Mouse (Mus musculus): ENCODE data around the gene Rpl14. TPM values are rescaled to one million over a fixed set of nuclear protein-coding genes. Genes with fewer than 3 reads are reported as not detected.

The Rpl14 gene
- total and polyA plus RNA-seq, 3 experiments = 1,081 to 2,026 (median 1,346) TPM

- H3K4me3 ChIP-seq (replicated peaks in 1 of 3; ENCODE audit: low read depth in 2 of 3, low read length in 2 of 3, poor library complexity in 1 of 3) = peak overlapping the region; percentile 88 to 98 (median 91)
- peak; percentile 93 for TF ChIP-seq CHD1 (IDR thresholded peaks at IDR 0.05; ENCODE audit: low read depth, low read length)
- TF ChIP-seq KAT2A (IDR thresholded peaks at IDR 0.05; ENCODE audit: insufficient replicate concordance, low read length) = 0 out of 2 replicates have a peak, but pooled peaks have one; percentile 30
- 0 out of 2 replicates have a peak, but pooled peaks have one; percentile 12 for TF ChIP-seq MXI1 (IDR thresholded peaks at IDR 0.05; ENCODE audit: low read depth, low read length)
- TF ChIP-seq ELF1 (IDR thresholded peaks at IDR 0.05; ENCODE audit: low read depth, low read length) = no peak
- TF ChIP-seq MYC (IDR thresholded peaks at IDR 0.05; ENCODE audit: low read depth, low read length) = no peak
- TF ChIP-seq UBTF (IDR thresholded peaks at IDR 0.05; ENCODE audit: low read depth, low read length) = peak; percentile 77; the same call in 1 of the 2 replicates
- TF ChIP-seq HCFC1 (IDR thresholded peaks at IDR 0.05; ENCODE audit: low read depth, low read length) = peak; percentile 5
- TF ChIP-seq NRF1 (IDR thresholded peaks at IDR 0.05; ENCODE audit: low read depth, low read length) = peak; percentile 80
- no peaks in the 10 kb centered on the region for H3K27me3 ChIP-seq (replicated peaks)
- H3K9me3 ChIP-seq (replicated peaks; ENCODE audit: low read length) = no peaks in the 10 kb centered on the region
- dilution Hi-C loops (cut with MboI; ENCODE audit: extremely low pct_ligation_motif_present, extremely low pct_unique_long_range_greater_than_20kb, low sequenced_read_pairs) (no loop called here), in situ Hi-C loops (cut with MboI; ENCODE audit: low pct_ligation_motif_present, low pct_unique_long_range_greater_than_20kb, low sequenced_read_pairs) (no loop called here)
- peaks cover 24% of the 10 kb centered on the region for H3K79me2 ChIP-seq (replicated peaks; ENCODE audit: control insufficient read depth, extremely low read depth, insufficient read depth, poor library complexity, severe bottlenecking)
- H3K4me2 ChIP-seq (ENCODE audit: insufficient read depth, low read depth, poor library complexity, severe bottlenecking) = peak overlapping the region; percentile 98
- peak overlapping the region; percentile 68 for H3K27ac ChIP-seq (ENCODE audit: insufficient read depth, low read depth)
- H3K36me3 ChIP-seq (replicated peaks in 1 of 2; ENCODE audit: control insufficient read depth in 1 of 2, insufficient read depth in 1 of 2, low read length in 1 of 2) = peaks cover 38 to 40% of the 10 kb centered on the region in 2 experiments
- DNase-seq (ENCODE audit: extremely low read depth) = no peak
- H3K4me1 ChIP-seq (ENCODE audit: control insufficient read depth in 1 of 2, insufficient read depth in 2 of 2) = peaks cover 8 to 40% of the 10 kb centered on the region in 2 experiments
- peak overlapping the region; percentile 99 for H3K9ac ChIP-seq (ENCODE audit: insufficient read depth, low read depth)
Measured at GRCm38 (mm10) chr9:120571593-120572385, 545 bp downstream of the Rpl14 start.

- Histone ChIP-seq H3K27me3 (replicated peaks) (no peaks in the 10 kb centered on the region), H3K4me2 (ENCODE audit: insufficient read depth, low read depth, poor library complexity, severe bottlenecking) (peak overlapping the region; percentile 79; the same call in 1 of the 2 replicates), H3K27ac (ENCODE audit: insufficient read depth, low read depth) (peak overlapping the region; percentile 53; the same call in 1 of the 2 replicates), H3K9me3 (replicated peaks; ENCODE audit: low read length) (no peaks in the 10 kb centered on the region), H3K4me3 (replicated peaks in 1 of 3; ENCODE audit: low read depth in 2 of 3, low read length in 2 of 3, poor library complexity in 1 of 3) (no peak overlapping the region), H3K9ac (ENCODE audit: insufficient read depth, low read depth) (no peak overlapping the region), H3K79me2 (replicated peaks; ENCODE audit: control insufficient read depth, extremely low read depth, insufficient read depth, poor library complexity, severe bottlenecking) (peaks cover 24% of the 10 kb centered on the region), H3K36me3 (replicated peaks in 1 of 2; ENCODE audit: control insufficient read depth in 1 of 2, insufficient read depth in 1 of 2, low read length in 1 of 2) (peaks cover 38 to 40% of the 10 kb centered on the region in 2 experiments), H3K4me1 (ENCODE audit: control insufficient read depth in 1 of 2, insufficient read depth in 2 of 2) (peaks cover 19 to 54% of the 10 kb centered on the region in 2 experiments)
- dilution Hi-C loops (cut with MboI; ENCODE audit: extremely low pct_ligation_motif_present, extremely low pct_unique_long_range_greater_than_20kb, low sequenced_read_pairs) (no loop called here), in situ Hi-C loops (cut with MboI; ENCODE audit: low pct_ligation_motif_present, low pct_unique_long_range_greater_than_20kb, low sequenced_read_pairs) (no loop called here)
- DNase-seq (ENCODE audit: extremely low read depth) = peak; percentile 56
- TF ChIP-seq ZC3H11A (IDR thresholded peaks at IDR 0.05; ENCODE audit: low read depth, low read length) (no peak), MAX (IDR thresholded peaks at IDR 0.05; ENCODE audit: low read length) (no peak), ZKSCAN1 (IDR thresholded peaks at IDR 0.05; ENCODE audit: borderline replicate concordance, low read depth, low read length) (no peak), MEF2A (IDR thresholded peaks at IDR 0.05; ENCODE audit: borderline replicate concordance, low read depth, low read length) (0 out of 2 replicates have a peak, but pooled peaks have one; percentile 20), JUN (IDR thresholded peaks at IDR 0.05; ENCODE audit: insufficient read depth, low read depth, low read length) (no peak), JUND (conservative IDR thresholded peaks at IDR 0.05; ENCODE audit: low read depth, low read length) (no peak), IRF4 (IDR thresholded peaks at IDR 0.05; ENCODE audit: low read depth, low read length) (no peak), RAD21 (IDR thresholded peaks at IDR 0.05; ENCODE audit: low read depth, low read length) (no peak), MYC (IDR thresholded peaks at IDR 0.05; ENCODE audit: low read depth, low read length) (no peak), ELF1 (IDR thresholded peaks at IDR 0.05; ENCODE audit: low read depth, low read length) (no peak), BHLHE40 (IDR thresholded peaks at IDR 0.05; ENCODE audit: low read depth, low read length) (no peak), POLR2AphosphoS2 (IDR thresholded peaks at IDR 0.05; ENCODE audit: low read depth, low read length) (peak; percentile 94), KAT2A (IDR thresholded peaks at IDR 0.05; ENCODE audit: insufficient replicate concordance, low read length) (no peak), USF1 (IDR thresholded peaks at IDR 0.05; ENCODE audit: low read depth, low read length) (no peak), UBTF (IDR thresholded peaks at IDR 0.05; ENCODE audit: low read depth, low read length) (no peak), CHD2 (IDR thresholded peaks at IDR 0.05; ENCODE audit: low read length) (peak; percentile 39; the same call in 1 of the 2 replicates), NRF1 (IDR thresholded peaks at IDR 0.05; ENCODE audit: low read depth, low read length) (no peak), SIN3A (IDR thresholded peaks at IDR 0.05; ENCODE audit: low read length) (no peak), PAX5 (IDR thresholded peaks at IDR 0.05; ENCODE audit: low read length) (no peak), MAFK (IDR thresholded peaks at IDR 0.05; ENCODE audit: insufficient replicate concordance, low read length) (no peak), E2F4 (IDR thresholded peaks at IDR 0.05; ENCODE audit: insufficient replicate concordance, low read depth, low read length) (no peak), CHD1 (IDR thresholded peaks at IDR 0.05; ENCODE audit: low read depth, low read length) (0 out of 2 replicates have a peak, but pooled peaks have one; percentile 25), CTCF (conservative IDR thresholded peaks at IDR 0.05 in 1 of 2, IDR thresholded peaks at IDR 0.05 in 1 of 2; ENCODE audit: low read depth in 2 of 2, low read length in 2 of 2) (peak; percentile 25 to 34; a peak in 3 of 4 replicates), ZNF384 (IDR thresholded peaks at IDR 0.05; ENCODE audit: low read depth, low read length) (no peak)
Measured at GRCm38 (mm10) chr9:120575748-120576661, 4.8 kb downstream of the Rpl14 start.
